Mouse (Mus musculus) MEL (cell line): Measurements from ENCODE around the gene Crhr2.

ENCODE experiments used
- CTCF ChIP-seq, 3 experiments: IDR thresholded peaks in 2 of 3; conservative IDR thresholded peaks in 1 of 3; 2 replicates each; pipeline ENCODE4 v1.5.1; 2011 to 2012; ENCODE audit warnings: low read length in 3 of 3, low read depth in 2 of 3, mild to moderate bottlenecking in 2 of 3, improper control_type of control experiment in 1 of 3, inconsistent platforms in 1 of 3, mixed read lengths in 1 of 3, moderate library complexity in 1 of 3; ENCODE audit not compliant: control insufficient read depth in 1 of 3, insufficient read depth in 1 of 3, poor library complexity in 1 of 3, severe bottlenecking in 1 of 3
- EP300 ChIP-seq, 2 experiments: IDR thresholded peaks; 2 replicates each; pipeline ENCODE4 v1.6.1; 2011; ENCODE audit warnings: improper control_type of control experiment in 2 of 2, low read length in 2 of 2, low read depth in 1 of 2, mild to moderate bottlenecking in 1 of 2
- MAZ ChIP-seq: IDR thresholded peaks from 2 replicates; pipeline ENCODE4 v1.6.1; 2012; ENCODE audit warnings: low read depth, mild to moderate bottlenecking, inconsistent platforms, low read length, improper control_type of control experiment
- POLR2A ChIP-seq, 2 experiments: IDR thresholded peaks; 2 replicates each; pipeline ENCODE4 v1.6.1; 2011 to 2012; ENCODE audit warnings: low read length in 2 of 2, mild to moderate bottlenecking in 2 of 2, control low read depth in 1 of 2, improper control_type of control experiment in 1 of 2, low read depth in 1 of 2, moderate library complexity in 1 of 2; ENCODE audit not compliant: control insufficient read depth in 1 of 2, insufficient read depth in 1 of 2, poor library complexity in 1 of 2
- UBTF ChIP-seq: IDR thresholded peaks from 2 replicates; pipeline ENCODE4 v1.6.1; 2012; ENCODE audit warnings: low read depth, mild to moderate bottlenecking, inconsistent platforms, low read length, improper control_type of control experiment, moderate library complexity, borderline replicate concordance; ENCODE audit not compliant: insufficient read depth

- TF ChIP-seq MAZ (no peak), CTCF (IDR thresholded peaks at IDR 0.05 in 2 of 3, conservative IDR thresholded peaks at IDR 0.05 in 1 of 3; ENCODE audit: control insufficient read depth in 1 of 3, insufficient read depth in 1 of 3, low read depth in 2 of 3, low read length in 3 of 3, poor library complexity in 1 of 3, severe bottlenecking in 1 of 3) (no peak), EP300 (IDR thresholded peaks at IDR 0.05; ENCODE audit: low read depth in 1 of 2, low read length in 2 of 2) (no peak), POLR2A (IDR thresholded peaks at IDR 0.05; ENCODE audit: control insufficient read depth in 1 of 2, insufficient read depth in 1 of 2, low read depth in 1 of 2, low read length in 2 of 2, poor library complexity in 1 of 2) (no peak), UBTF (no peak)
Observed at GRCm38 (mm10) chr6:55093431-55094146, 39.2 kb downstream of the Crhr2 start.
